Mouse (Mus musculus) liver, adult 2 months (tissue): ENCODE data around the gene Mllt11.

Source experiments
- CTCF ChIP-seq: fragments of 200-500 bp; IDR thresholded peaks from 2 replicates; pipeline ENCODE4 v1.5.1; 2011; ENCODE audit warnings: low read depth, low read length, control low read depth
- POLR2A ChIP-seq: fragments of 200-500 bp; IDR thresholded peaks from 2 replicates; pipeline ENCODE4 v1.6.1; 2011; ENCODE audit warnings: low read length, control low read depth; ENCODE audit not compliant: insufficient read depth; ENCODE audit errors: extremely low read depth

DNA sequence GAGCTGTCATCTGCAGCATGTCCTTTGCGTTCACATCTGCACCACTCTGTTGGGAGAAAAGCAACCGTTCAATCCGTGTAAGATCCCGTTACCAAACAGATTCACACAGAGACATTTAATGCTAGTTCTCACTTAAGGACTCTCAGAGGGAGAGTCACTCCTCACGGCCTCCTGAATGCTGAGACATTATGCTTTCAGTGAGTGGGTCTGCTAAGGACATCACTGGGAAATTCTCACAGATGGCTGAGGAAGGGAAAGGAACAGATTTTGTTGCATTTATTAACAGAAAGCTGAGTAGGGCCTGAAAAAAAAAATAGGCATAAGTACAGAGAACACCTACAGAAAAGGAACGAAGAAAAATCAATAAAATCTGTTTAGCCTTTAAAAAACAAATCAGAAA, 28.1 kb downstream of the Mllt11 start:
- TF ChIP-seq CTCF (no peak), POLR2A (no peak)
